Mouse (Mus musculus): ENCODE data around the gene March8.

March8 gene

DNA sequence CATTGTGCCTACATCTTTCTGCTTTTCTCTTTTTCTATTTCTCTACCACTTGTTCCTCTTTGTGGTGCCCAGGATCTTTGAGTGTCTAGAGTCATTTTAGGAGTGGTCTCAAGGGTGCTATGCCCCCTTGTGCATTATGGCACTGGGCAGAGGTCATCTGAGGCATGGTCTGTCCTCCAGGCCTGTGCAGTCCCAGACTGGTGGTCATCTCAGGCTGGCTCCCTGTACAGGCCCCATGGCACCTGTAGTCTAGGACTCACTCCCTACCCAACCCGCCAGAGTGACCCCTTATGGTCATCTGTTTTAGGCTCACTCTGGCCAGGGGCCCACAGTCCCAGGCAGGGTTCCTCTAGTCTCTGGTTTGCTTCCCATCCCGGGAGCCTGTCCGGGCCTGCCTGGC, 33.7 kb downstream of the March8 start:
- DNase-seq (ENCODE audit: low read depth, low spot score): no peak

GRCm38 (mm10) chr6:116374136-116374535, 36.3 kb downstream of the March8 start:
- no peak for DNase-seq (ENCODE audit: low read depth, low spot score)

GRCm38 (mm10) chr6:116374618-116375017, 36.8 kb downstream of the March8 start:
- no peak for DNase-seq (ENCODE audit: low read depth, low spot score)

GRCm38 (mm10) chr6:116378892-116379291, 41.1 kb downstream of the March8 start:
- DNase-seq (ENCODE audit: low read depth, low spot score): no peak

GRCm38 (mm10) chr6:116380157-116380556, 42.3 kb downstream of the March8 start:
- DNase-seq (ENCODE audit: low read depth, low spot score): no peak

DNA sequence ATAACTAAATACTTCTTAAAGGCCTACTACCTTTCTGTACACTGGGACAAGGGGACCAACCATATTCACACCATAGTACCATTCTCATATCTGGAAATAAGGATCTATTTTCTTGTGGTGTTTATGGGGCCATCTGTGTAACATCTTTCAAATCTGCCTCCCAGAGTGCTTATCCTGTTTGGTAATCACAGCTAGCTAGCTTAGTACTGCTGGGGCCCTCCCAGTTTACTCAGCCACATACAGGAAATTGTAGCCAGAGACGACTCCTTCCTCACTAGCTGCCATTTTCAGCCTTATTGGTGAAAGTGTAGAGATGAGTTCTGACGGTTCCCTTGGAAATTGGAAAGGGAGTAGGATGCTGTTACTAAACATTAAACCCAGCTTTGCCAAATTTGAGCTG, 43.8 kb downstream of the March8 start:
- DNase-seq (ENCODE audit: low read depth, low spot score): no peak

GRCm38 (mm10) chr6:116383582-116383981, 45.8 kb downstream of the March8 start:
- DNase-seq (ENCODE audit: low read depth, low spot score): no peak

DNA sequence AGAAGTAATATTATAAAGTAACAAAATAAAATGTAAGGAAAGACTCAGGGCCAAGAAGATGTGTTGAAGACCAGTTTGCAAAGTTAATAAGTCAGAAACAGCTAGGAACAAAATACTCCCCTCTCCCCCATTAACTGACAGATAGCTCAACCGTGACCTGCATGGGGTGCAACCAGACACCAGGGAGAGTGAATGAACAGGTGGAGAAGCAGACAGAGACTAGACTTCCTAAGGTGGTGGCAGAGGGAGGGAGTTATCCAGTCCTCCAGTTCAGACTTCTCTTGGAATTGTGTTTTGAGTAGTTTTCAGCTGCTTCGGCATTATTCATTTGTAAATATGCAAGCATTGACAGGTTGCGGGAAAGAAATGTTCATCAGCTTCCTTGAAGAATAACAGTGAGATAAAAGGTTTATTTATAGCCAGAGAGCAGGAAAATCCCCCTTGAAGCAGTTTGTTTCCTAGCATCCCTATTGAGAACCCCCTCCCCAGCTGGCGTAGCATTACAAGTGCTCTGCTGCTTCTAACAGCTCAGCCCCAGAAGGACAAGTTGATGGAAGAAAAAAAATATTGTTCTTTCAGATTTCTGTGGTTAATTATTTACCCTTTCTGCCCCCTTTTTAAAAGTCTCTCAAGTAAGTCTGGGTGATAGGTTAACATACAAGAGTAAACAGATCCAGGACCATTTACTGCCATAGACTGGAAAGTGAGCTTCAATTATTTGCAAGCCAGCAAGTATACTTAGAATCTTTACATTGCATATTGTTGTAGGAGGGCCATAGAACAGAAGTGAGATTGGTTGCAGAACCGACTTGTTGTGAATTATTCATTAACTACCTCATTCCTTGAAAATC, 47.6 kb downstream of the March8 start:
- DNase-seq (ENCODE audit: low read depth, low spot score): no peak

DNA sequence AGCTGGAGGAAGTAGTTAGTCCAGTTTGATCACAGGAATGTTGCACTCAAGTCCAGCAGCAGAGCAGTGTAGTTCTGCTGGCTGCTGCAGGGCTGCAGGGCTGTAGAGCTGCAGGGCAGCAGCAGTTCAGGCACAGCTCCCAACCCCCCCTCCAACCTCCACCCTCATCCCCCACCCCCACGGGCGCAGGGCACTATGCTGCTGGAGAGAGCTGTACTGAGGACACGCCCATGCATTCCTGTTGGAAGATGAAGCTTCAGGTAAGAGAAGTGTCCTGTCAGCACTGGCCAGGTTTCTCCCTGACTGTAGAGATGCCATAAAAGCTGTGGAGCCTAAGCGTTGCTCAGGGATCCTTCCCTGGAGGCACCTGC, 48.2 kb downstream of the March8 start:
- DNase-seq (ENCODE audit: low read depth, low spot score): peak; percentile 38

- DNase-seq (ENCODE audit: low read depth, low spot score): no peak
Observed at GRCm38 (mm10) chr6:116386506-116386905, 48.7 kb downstream of the March8 start.

GRCm38 (mm10) chr6:116388068-116388467, 50.2 kb downstream of the March8 start:
- no peak for DNase-seq (ENCODE audit: low read depth, low spot score)

DNA sequence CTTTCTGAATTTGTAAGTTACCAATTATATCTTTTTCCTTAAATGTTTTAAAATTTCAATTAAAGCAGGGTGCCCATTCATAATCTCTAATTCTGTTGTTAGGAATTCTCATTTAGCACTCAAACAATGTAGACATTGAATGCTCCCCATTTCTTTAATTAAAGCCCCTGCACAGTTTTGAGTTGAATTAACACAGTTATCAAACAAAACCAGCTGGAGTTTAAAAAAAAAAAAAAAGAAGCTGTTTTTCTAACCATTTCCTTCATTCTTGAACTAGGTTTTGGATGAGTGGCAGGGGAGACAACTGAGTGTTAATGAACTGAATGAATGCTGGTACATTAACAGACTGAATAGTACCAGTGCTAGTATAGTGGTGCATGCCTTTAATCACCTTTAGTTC, 51.7 kb downstream of the March8 start:
- no peak for DNase-seq (ENCODE audit: low read depth, low spot score)

DNA sequence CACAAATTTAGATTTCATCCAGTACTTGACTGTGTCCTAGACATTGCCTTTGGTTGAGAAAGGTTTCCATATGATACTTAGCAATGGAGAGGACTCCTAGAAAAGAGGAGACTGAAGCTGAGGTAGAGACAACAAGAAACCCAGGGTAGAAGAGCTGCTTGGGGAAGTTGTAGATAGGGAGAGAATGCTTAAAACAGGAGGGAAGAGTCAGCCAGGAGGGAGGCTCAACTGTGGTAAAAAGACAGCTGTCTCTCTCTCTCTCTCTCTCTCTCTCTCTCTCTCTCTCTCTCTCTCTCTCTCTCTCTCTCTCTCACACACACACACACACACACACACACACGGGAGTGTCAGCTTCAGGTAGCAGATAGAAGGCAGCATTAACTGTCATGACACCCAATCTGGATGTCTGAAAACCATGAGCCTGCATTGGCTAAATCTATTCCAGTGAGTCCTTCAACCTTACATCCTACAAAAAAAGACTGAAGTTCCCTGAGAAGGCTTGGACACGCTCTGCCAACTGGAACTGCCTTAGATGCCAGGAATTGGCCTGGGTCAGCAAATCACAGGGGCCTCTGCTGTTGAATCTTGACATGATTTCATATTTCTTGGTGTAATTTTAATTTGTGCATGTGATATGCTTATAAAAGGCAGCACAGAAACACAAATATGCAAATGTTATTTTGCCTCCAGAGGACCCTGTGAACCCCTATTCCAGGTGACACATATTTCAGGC, 57.3 kb downstream of the March8 start:
- no peak for DNase-seq (ENCODE audit: low read depth, low spot score)

GRCm38 (mm10) chr6:116397621-116398020, 59.8 kb downstream of the March8 start:
- peak; percentile 59 for DNase-seq (ENCODE audit: low read depth, low spot score)

DNA sequence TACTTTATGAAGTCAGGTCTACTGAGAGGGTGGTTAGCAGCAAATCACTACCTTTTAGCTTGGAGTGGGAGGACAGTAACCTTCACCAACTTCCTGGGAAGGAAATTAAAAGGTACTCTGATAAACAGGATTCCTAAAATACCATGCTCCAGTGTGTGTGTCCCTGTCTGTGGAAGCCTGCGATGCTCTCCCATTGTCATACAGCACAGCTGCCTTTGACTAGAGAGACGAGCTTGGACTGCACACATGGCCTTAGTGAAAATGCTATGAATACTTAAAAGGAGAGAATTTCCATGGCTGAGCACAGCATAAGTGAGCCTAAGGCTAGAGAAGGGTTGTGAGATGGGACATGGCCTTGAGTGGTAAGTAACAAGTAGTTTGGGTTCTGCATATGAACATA, 60.3 kb downstream of the March8 start:
- DNase-seq (ENCODE audit: low read depth, low spot score): peak; percentile 21

- DNase-seq (ENCODE audit: low read depth, low spot score): no peak
Observed at GRCm38 (mm10) chr6:116401746-116402423, 64.1 kb downstream of the March8 start.

DNA sequence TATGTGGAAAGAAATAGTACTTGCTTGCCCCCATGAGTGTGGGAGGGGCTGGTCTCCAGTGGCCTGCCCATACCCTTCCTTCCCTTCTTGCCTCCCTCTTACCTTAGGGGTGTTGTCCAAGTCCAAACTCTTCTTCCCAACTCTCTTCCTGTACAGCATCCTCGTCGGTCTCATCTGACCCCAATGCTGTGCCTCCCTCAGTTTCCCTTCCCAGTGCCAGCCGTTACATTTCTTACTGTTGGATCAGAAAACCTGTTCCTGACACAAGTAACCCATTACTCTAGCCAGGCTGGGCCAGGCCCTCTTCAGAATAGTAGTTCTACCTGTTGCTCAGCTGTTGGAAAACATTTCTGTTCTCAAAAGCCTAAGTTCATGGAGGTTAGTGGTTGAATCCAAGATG, 64.6 kb downstream of the March8 start:
- no peak for DNase-seq (ENCODE audit: low read depth, low spot score)

DNA sequence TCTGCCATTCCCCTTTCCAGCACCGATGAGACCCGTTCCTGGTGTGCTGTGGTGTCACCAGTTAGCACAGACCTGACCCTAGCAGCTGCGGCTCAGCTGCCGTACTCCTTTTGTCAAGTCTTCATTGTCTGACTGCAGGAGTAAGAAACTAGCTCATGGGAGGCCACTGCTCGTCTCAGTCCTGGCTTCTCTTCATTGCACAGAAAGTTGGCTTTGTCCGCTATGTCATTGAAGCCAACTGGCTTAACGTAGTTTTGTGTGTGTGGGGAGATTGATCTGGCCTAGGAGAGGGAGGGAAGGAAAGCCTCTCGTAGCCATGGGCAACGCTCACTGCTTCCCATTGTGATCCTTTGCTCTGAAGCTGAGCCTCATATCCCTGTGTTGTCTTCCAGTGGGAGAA, 67.4 kb downstream of the March8 start:
- no peak for DNase-seq (ENCODE audit: low read depth, low spot score)

DNA sequence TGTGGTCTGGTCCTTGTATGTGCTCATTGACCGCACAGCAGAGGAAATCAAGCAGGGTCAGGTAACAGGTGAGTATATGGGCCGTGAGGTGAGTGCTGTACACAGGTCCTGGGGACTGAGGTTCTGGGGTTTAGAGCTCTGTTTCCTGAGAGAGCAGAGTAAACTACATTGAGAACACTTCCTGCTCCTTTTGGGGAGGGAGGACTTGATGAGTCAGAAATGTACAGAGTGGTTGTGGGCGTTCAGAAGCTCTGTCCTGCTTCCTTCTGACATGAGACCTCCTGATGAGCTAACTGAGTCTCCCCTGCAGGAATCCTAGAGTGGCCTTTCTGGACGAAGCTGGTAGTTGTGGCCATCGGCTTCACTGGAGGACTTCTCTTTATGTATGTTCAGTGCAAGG, 67.9 kb downstream of the March8 start:
- no peak for DNase-seq (ENCODE audit: low read depth, low spot score)

GRCm38 (mm10) chr6:116406152-116406551, 68.3 kb downstream of the March8 start:
- no peak for DNase-seq (ENCODE audit: low read depth, low spot score)

DNA sequence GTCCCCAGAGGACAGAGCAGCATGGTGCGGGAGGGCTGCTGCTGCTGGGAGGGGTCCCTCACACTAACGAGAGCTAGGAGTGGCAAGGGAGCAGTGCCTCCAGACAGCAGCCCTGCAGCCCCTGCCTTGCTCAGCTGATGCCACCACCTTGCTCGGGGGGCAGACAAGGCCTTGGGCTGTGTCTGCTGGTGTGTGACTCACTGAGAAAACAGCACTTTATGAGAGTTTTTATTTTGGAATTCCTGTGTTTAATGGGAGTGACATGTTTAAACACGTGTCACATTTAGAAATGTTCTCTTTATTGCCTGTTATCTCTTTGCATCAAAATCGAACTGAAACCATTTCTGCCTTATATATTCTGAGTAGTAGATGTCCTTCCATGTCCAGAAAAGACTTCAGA, 68.9 kb downstream of the March8 start:
- DNase-seq (ENCODE audit: low read depth, low spot score): no peak

GRCm38 (mm10) chr6:116407216-116407615, 69.4 kb downstream of the March8 start:
- no peak for DNase-seq (ENCODE audit: low read depth, low spot score)

Data from R1 (cell line).